In genomic region chr8:105833740-105834139, GRCm38 (mm10) we compare ENCODE assay signal across 6 mouse cellular contexts. TPM values are rescaled to one million over a fixed set of nuclear protein-coding genes. Genes with fewer than 3 reads are reported as not detected.
"Had no signal": no experiment of that assay in that cellular context is flagged by ENCODE, and none has a peak within 500 bp of the region (broad histone marks: within the 10 kb centered on the region; RNA-seq: fewer than 3 reads in every experiment).

No protein-coding gene starts in this region.

RNA-seq across cellular contexts. Expression of gene Tsnaxip1, which starts 6.2 kb away (rescaled TPM):
- polyA plus RNA-seq: heart, postnatal 0 days; intestine, embryonic 14.5 days; intestine, embryonic 16.5 days; kidney, adult 2 months; large intestine, adult 2 months; liver, adult 2 months had no signal
